Mouse (Mus musculus) layer of hippocampus, postnatal 36 days (tissue): ENCODE data around the gene Itpr2. TPM values are rescaled to one million over a fixed set of nuclear protein-coding genes. Genes with fewer than 3 reads are reported as not detected.

ENCODE experiments used
- DNase-seq, 2 experiments: peaks; one replicate each; pipeline ENCODE4 v3.0.0; 2022
- total RNA-seq, 2 experiments: library from RNA; stranded (reverse); gene quantifications; 2 replicates each; pipeline ENCODE4 v1.2.3; 2021

The Itpr2 gene
- total RNA-seq, 2 experiments from 2014 or later, result 15.7 to 21.3 TPM

GRCm38 (mm10) chr6:146464014-146464644 lies 37.9 kb downstream of the Itpr2 start:
- DNase-seq, result no peak

DNA sequence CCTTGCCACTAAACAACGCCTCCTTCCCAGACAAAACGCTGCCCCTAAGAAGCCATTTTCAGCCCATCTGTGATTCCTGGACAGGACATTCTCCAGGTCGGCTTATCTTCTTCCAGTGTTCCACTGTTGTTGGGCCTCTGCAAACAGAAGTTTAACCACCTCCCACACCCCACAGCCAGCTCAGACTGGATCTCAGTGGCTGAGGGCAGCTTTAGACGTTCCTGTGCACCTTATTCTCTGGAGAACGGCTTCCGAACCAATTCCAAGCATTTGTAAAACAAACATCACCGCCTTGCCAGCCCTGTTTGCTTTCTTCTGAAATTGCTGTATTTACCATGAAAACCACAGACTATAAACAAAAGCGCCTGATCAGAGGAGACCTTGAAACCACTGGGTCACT lies 41.1 kb downstream of the Itpr2 start:
- DNase-seq, result no peak

GRCm38 (mm10) chr6:146458436-146458835 lies 43.6 kb downstream of the Itpr2 start:
- DNase-seq, result no peak

- no peak for DNase-seq
Measured at GRCm38 (mm10) chr6:146456741-146457140, 45.3 kb downstream of the Itpr2 start.

GRCm38 (mm10) chr6:146454520-146455511 lies 47.2 kb downstream of the Itpr2 start:
- no peak for DNase-seq

DNA sequence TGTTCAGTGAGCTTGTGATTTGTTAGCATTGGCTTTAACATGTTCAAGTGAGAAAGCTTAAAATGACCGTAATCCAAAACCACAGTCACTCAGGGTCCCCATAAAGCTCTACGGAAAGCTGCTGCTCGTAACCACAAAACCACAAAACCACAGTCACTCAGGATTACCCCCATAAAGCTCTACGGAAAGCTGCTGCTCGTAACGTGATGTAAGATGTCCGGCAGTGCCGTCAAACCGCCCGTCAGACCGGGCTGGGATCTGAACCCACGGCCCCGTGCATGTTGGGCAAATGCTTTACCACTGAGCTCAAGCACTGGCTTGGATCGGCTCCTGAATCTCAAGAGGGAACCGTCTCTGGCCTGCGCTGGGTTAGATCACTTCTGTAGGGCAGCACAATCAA lies 49.5 kb downstream of the Itpr2 start:
- DNase-seq, result no peak

DNA sequence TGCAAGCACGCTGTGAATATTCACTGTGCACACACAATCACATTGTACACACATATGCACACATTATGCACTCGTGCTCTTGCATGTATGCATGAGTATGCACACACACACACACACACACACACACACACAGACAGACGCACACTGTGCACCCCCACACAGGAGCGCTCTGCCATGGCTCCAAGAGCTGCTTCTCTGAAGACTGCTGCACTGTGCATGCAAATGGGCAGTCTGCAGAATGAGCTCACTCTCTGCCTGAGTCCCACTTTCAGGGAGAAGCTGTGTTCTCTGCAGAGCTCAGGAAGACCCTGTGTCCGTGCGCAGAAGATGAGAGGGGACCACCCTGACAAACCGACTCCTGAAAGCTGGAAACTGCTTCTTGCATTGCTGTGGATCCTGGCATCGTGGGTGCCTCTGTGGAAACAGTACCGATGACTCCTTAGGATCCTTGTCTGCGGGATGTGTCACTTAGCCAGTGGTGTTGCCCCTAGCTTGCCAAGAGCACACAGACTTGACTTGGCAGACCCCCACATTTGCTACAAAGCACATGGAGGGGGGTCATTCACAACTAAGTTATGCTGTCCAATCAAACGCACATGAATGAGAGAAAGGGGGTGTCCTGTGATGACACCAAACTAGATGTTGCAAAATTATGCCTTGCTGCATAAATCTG lies 55.9 kb downstream of the Itpr2 start:
- no peak for DNase-seq

GRCm38 (mm10) chr6:146439826-146440225 lies 62.2 kb downstream of the Itpr2 start:
- DNase-seq, result no peak

DNA sequence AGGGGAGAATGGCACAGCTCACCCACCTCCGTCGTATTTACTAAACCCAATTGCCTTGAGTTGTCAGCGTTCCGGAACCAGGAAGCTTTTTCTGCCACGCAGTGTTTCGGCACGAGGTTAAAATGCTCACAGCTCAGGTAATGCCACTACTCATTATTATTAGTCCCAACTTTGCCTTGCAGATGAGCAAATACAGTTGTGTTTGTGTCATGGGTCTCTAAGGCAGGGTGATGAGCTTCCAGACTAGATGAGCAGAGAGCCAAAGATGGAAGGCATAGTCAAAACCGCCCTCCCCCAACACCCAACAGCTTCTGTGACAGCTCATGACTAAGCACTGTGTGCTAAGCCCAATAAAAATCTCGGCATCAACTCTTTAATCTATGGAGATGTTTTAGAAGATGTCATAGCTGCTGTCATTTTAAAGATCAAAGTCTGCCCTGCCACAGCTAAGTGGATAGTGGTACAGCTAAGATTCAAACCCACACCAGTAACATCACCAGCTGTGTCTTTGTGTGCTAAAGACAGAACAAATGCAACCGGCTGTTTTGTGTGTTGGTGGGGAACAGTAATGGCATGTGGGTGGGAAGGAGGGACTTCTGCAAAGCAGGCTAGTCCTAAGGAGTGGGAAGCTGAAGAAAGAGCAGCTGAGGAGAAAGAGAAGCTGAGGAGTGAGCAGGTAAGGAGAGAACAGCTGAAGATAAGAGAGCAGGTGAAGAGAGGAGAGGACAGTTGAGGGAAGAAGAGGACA lies 62.8 kb downstream of the Itpr2 start:
- no peak for DNase-seq

GRCm38 (mm10) chr6:146438057-146438456 lies 64.0 kb downstream of the Itpr2 start:
- DNase-seq, result no peak

- DNase-seq, result no peak
Measured at GRCm38 (mm10) chr6:146436916-146437496, 65.0 kb downstream of the Itpr2 start.

DNA sequence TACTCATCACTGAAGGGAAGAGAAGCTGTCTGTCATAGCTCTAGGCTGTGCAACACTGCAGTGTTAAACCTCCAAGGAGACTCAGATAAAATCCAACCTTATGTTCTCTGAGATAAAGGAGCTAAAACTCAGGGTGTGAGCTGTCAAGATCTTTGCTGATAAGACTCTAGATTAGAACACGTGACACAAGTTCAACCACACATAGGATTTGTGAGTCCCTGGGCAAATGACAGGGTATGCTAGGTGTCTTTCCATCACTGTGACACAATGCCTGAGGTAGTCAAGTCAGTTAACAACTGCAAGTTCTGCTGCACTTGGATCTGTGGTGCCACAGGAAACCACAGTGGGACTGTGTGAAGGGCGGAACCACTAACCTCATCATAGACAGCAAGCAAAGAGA lies 67.8 kb downstream of the Itpr2 start:
- DNase-seq, result no peak

- DNase-seq, result no peak
Measured at GRCm38 (mm10) chr6:146432218-146432865, 69.7 kb downstream of the Itpr2 start.

- DNase-seq, result no peak
Measured at GRCm38 (mm10) chr6:146431777-146432176, 70.2 kb downstream of the Itpr2 start.

GRCm38 (mm10) chr6:146429694-146430380 lies 72.2 kb downstream of the Itpr2 start:
- no peak for DNase-seq

DNA sequence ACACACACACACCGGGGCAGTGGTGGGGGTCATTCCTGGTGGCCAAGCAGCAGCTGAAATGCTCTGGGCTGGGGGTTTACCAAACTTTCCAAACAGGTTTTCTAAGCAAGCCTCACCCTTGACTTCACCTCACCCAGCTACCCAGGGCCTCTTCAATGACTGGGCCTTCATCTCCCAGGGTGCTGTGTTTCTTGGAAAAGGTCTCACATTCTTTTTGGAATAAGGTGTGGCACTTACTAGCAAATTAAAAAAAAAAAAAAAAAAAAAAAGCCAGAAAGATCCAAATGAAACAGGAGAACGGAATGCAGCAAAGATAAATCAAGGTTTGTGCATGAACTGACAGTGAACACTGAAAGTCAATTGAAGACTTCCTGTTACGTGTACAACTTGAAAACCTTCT lies 77.2 kb downstream of the Itpr2 start:
- no peak for DNase-seq

DNA sequence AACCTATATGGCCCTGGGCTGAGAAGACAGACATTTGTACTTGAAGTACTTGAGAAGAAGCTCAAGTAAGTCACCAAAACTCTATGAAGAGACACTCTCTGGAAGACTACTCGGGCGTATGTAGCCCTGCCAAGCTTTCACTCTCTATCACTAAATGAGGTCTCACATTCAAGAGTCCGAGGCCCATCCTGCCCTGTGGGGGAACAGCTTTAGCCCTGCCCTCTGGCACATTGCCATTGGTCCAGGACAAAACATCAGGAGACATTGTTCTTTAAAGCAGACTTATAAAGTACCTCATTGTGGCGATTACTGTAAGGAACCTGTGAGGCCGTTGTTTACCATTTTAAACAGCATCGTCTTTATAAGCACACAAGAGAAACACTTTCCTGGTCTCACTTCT lies 77.7 kb downstream of the Itpr2 start:
- DNase-seq, result no peak

DNA sequence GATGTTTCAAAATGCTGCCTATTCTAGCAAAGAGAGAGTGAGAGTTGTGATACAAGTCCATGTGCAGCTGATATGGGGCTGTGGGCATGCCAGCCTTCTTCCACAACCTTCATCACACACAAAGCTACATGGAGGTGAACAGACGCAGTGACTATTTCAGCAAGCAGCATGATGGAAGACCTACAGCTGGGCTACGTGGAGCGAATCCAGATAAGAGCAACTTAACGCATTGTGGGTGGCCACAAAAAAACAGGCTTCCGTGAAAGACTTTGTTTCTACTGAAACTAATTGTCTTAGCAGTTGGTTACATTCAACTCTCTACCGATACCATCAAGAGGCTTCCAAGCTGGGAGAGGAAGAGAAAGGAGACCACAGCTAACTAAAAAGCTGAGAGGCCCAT lies 81.3 kb downstream of the Itpr2 start:
- DNase-seq, result no peak

- DNase-seq, result no peak
Measured at GRCm38 (mm10) chr6:146416461-146416860, 85.6 kb downstream of the Itpr2 start.

- DNase-seq, result no peak
Measured at GRCm38 (mm10) chr6:146414094-146414493, 87.9 kb downstream of the Itpr2 start.
